Mouse (Mus musculus): ENCODE data around the gene Cox7a2l.

GRCm38 (mm10) chr17:83559081-83559480 lies 42.0 kb upstream of the Cox7a2l start:
- TF ChIP-seq EP300 (IDR thresholded peaks at IDR 0.05; ENCODE audit: insufficient read depth, low read depth, low read length): no peak
- TF ChIP-seq CTCF (IDR thresholded peaks at IDR 0.05; ENCODE audit: low read depth, low read length): no peak
- no peak for TF ChIP-seq POLR2A (IDR thresholded peaks at IDR 0.05; ENCODE audit: insufficient read depth, low read length)

All from ES-Bruce4 (cell line).